Mouse (Mus musculus) embryo, embryonic 11.5 days (tissue): ENCODE measurements around the gene Zwilch.
"Not testable (repeated sequence)": the region's sequence is repeated elsewhere in the genome, so short reads cannot be mapped to it uniquely, and the experiment has no call there.

Experiments
- DNase-seq: peaks from one replicate; pipeline ENCODE4 v3.0.0-alpha.2; 2012; ENCODE audit warnings: low read depth, low spot score

Zwilch gene

DNA sequence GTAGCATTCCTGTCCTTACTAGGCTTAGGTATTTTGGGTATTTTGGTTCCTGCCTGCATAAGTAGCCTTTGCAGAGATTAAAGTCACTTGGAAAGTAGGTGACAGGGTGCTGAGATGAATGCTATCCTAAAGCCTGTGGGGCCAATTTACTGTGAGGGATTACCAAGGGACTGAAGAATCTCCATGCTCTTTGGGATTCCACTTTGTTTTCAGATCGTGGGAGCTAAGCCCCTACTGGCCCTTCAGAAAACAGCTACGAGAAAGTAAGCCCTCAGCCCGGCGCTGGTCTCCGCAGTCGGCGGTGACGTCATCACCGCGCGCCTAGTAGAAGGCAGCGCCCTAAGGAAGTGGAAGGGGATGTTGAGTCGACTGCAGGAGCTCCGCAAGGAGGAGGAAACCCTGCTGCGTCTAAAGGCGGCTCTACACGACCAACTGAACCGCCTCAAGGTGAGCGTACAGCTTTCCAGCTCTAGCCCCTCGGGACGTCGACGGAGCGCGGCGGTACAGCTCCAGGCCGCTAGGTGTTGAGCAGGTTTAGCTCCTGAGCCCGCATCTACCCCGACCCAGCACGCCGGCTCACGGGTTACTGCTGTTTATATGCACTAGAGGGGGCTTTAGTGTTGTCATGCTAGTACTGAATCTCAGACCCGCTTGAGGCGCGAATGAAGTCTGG is 6.2 kb upstream of the Zwilch start, which contains the start of gene Snapc5:
TSS of gene Snapc5 (plus strand) at position 301 of the 673 bp plus-strand sequence.
- peak; percentile 95 for DNase-seq

DNA sequence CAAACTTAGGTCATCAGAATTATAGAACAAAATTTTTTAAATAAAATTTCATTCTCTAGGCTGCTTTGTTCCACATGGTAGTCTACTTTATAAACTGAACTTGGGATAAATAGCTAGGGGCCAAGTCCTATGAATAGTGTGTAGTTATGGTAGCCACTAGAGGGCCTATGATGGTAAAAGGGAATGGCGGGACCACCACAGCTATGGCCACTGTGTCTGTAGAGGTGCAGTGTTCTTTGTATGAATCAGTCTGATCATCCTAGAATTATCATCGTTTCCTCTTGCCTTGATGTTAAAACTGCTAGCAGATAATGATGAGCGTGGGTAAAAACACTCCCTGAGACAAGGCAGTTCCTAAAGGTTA is 5.7 kb upstream of the Zwilch start:
- DNase-seq: peak; percentile 34

GRCm38 (mm10) chr9:64175378-64175777 is 2.5 kb upstream of the Zwilch start:
- DNase-seq: no peak

GRCm38 (mm10) chr9:64174766-64175165 is 1.9 kb upstream of the Zwilch start:
- DNase-seq: no peak

DNA sequence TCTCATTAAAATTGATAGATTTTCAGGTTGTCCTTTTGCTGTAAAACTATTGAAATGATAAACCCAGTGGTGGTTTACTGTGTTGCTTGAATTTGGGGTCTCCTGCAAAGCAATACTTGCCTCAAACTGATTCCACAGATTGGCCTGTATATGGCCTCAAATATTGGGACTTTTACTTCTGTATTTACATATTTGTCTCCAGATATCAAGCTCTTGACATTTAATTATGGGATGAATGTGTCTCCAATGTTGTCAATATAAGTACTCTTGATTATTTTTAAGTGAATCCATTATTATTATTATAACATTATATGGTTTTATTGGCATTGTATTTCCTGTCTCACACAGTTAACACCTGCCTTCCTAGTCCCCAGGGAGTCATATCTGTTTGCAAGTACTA is 1.4 kb upstream of the Zwilch start:
- DNase-seq: no peak

- no peak for DNase-seq
These were observed 839 bp upstream of the Zwilch start for GRCm38 (mm10) chr9:64173666-64174220.

DNA sequence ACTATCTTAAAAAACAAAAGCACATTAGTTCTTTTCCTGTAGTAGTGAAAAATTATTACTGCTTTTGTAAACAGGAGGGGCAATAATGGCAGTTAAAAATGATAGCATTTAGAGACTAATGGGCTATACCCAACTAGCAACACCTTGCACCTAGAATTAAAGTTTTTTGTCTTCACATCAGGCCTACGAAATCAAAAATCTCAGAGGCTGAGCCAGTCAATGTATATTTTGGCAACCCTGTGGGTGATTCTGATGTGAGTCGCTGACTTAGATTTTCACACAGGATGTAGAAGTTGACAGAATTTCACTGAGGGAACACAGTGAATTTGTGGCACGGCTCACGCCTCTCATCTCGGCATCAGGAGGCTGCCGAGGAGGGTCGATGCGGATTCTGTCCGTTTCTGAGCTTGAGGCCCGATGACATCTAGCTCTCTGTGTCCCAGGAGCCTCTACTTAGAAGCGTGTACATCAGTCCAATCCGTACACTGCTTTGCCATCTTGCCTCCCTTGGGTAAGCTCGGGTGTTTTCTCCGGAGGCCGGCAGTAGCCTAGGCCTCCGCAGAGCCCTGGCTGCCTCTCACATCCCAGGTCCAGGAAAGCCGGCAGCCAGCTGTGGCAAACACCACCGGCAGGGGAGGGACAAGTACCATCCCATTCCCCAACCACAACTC is 624 bp downstream of the Zwilch start:
- DNase-seq: no peak

DNA sequence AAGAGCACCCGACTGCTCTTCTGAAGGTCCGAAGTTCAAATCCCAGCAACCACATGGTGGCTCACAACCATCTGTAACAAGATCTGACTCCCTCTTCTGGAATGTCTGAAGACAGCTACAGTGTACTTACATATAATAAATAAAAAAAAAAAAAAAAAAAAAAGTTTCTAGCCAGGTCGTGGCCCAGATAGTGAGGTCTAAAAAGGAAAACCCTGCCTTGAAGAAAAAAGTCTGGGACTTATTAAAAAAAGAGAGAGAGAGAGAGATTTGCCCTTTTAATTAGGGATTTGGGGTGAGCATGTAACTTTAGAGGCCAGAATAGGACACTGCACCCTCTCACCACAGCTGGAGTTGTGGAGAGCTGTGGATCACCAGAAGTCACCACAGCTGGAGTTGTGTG is 2.9 kb downstream of the Zwilch start:
- DNase-seq: not testable (repeated sequence)

GRCm38 (mm10) chr9:64160471-64160870 is 12.4 kb downstream of the Zwilch start:
- DNase-seq: no peak

GRCm38 (mm10) chr9:64156641-64157040 is 16.3 kb downstream of the Zwilch start:
- DNase-seq: no peak

DNA sequence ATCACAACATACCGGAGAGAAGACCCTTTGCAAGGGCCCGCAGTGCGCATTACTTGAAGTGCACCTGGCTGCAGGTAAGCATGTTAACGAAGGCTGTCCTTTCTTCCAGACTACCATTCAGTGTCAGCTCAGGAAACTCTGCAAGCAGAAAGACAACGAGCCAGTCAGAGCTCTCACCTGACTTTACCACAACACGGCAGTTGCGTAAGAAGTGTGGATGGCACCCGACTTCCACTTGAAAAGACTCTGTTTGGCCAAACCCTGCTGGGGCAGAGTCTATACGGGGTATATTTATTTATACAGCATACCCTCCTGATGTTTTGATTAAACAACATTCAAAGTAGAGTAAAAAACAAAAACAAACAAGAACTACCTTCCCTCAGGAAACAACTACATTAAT is 33.0 kb downstream of the Zwilch start:
- DNase-seq: no peak

- not testable (repeated sequence) for DNase-seq
These were observed 34.0 kb downstream of the Zwilch start for GRCm38 (mm10) chr9:64138896-64139295.

GRCm38 (mm10) chr9:64131623-64132022 is 41.3 kb downstream of the Zwilch start:
- no peak for DNase-seq

DNA sequence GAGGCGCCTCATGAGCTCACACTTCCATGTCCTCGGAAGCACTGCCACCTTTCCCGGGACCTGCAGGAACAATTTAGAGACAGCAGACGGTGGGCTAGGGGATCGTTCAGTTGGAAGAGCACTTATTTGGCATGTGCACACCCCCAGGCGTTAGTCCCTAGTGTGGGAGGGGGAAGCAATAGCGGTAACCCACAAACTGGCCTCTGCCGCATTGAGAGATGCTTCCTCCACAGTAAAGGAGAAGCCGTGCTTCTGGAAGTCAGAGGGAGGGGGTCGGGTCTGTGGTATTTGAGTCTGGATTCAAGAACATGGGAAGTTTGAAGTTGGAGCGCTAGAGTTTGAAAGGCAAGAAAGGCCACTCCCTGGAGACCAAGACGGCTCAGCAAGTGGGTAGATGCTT is 46.8 kb downstream of the Zwilch start:
- DNase-seq: no peak

GRCm38 (mm10) chr9:64125307-64125706 is 47.6 kb downstream of the Zwilch start:
- DNase-seq: no peak

GRCm38 (mm10) chr9:64124846-64125245 is 48.1 kb downstream of the Zwilch start:
- not testable (repeated sequence) for DNase-seq

DNA sequence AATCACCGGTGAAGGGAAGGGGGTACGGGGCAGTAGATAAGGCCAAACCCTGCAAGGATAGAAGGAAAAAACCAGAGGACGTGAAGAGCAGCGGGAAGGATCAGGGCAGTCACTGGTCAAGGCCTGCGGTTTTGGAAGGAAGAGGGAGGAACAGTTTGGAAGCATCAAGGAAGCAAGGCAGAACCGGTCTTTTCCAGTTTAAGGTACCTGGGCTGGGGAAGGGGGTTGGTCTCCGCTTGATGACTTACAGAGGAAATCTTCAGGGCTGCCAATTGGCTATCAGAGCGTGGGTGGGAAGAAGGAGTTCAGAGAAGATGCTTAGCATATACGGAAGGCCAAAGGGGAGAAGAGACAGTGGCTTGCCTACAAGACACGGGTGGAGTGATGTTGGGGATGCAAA is 50.3 kb downstream of the Zwilch start:
- no peak for DNase-seq

DNA sequence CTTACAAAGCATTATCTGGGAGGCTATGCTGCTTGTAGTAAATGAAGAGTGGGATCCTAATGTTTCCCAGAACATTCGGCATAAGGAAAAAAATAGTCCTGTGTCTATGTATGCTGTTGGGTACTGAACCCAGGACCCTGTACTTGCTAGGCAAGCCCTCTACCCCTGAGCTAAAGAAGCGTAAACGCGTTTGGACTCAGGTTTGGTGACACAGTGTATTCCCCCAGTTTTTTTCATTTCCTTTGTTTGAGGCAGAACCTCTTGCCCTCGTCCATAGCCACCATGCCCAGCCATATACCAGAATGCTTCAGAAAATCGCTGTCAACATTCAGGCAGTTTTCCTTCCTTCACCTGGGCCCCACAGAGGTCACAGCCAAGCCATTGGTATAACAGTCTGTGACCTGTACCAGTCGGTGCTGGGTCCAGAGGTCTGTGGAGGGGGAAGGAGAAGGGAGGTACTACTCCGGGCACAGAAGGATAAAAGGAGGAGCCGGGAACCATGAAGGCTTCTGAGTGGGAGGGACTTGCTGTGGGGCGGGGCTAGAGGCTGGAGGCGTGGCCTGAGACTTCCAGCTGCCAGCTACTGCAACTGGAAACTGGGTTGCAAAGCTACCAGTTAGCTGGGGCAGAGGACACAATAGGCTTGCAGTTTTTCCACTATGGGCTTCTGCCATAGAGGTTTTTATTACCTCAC is 52.2 kb downstream of the Zwilch start:
- no peak for DNase-seq

- DNase-seq: peak; percentile 46
These were observed 53.0 kb downstream of the Zwilch start for GRCm38 (mm10) chr9:64119898-64120297.

- no peak for DNase-seq
These were observed 56.0 kb downstream of the Zwilch start, which contains the start of gene Lctl for GRCm38 (mm10) chr9:64116876-64117275. Lctl (plus strand) TSS chr9:64117147.

- no peak for DNase-seq
These were observed 57.1 kb downstream of the Zwilch start for GRCm38 (mm10) chr9:64115756-64116155.

DNA sequence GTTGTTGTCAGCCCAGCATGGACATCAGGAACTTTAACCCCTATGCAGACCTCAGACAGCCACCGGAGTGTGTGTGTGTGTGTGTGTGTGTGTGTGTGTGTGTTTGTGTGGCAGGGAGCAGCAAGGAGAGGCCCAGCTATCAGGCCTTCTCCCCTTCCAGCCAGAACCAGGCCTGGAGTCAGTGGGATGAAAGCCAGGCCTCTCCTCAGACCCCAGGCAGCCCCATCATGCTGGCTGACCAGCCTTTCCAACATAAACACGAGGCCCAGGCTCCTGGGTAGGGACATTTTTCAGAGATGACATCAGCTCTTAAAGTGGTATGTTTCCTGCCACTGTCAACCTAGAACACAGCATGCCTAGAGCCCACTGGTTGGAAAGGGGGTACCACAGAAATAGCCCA is 58.3 kb downstream of the Zwilch start:
- no peak for DNase-seq
